Mouse (Mus musculus) monocyte, adult 2 months (primary cell): ENCODE results near the gene Fam189a1.

ENCODE experiments used
- DNase-seq, 2 experiments: peaks; one replicate each; pipeline ENCODE4 v3.0.0; 2022; ENCODE audit warnings: low spot score in 2 of 2, low read depth in 1 of 2

Fam189a1 gene

DNA sequence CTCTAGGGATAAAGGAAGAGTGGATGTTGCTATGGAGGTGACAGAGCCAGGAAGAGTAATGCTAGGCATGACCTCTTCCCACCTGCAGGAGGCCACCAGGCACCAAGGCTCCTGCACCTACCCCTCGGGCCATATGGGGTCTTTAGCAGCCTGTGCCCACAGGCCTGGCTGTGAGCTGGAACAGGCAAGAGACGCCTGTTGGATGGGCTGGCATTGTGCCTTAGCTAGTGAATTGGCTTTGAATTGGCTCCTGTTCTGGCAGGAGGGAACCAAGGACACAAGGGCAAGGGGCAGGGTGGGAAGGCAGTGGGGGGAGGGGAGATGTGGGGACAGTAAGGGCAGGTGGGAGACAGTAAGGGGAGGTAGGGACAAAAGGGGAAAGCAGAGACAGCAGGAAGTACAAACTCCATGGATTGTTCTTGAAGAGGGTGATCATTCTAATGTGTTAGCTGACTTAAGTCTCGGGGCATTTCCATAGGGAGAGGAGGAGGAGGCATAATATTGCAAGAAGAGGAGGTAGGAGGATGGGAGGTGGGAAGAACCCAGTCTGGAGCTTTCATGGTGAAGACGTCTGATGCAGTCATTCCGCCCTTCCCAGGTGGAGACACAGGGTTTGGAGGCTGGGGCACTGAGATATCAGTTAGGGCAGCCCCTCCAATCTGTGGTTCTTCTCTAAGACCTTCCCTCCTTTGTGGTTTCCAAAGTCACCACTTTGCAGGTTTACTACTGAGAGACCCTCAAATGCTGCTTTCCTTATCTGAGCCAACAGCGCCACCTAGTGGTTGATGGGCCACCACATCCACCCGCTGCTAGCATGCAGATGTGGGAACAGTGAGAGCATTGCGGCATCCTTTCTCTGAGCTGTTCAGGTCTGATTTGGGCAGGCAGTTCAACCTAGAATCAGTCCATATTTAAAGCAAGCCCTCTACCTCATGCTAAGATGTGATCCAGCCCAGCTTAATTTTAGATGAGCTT is 414.8 kb downstream of the Fam189a1 start:
- no peak for DNase-seq

DNA sequence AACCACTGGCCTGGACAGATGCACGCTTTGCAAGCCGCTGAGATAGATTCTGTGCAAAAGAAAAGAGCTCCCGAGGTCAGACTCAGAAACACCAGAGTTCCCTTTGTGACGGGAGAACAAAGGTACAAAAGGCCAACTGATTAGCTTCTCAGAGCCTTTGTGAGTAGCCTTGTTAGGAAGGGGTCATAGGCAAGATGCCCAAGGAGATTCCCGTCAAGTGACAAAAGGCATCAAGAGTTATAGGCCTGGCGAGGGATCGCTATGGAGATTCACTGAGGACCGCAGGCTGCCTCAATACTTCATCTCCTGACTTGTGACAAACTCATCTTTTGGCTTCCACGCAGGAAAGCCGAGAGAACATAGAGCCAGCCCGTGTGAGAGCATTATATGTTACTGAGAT is 417.2 kb downstream of the Fam189a1 start:
- no peak for DNase-seq

DNA sequence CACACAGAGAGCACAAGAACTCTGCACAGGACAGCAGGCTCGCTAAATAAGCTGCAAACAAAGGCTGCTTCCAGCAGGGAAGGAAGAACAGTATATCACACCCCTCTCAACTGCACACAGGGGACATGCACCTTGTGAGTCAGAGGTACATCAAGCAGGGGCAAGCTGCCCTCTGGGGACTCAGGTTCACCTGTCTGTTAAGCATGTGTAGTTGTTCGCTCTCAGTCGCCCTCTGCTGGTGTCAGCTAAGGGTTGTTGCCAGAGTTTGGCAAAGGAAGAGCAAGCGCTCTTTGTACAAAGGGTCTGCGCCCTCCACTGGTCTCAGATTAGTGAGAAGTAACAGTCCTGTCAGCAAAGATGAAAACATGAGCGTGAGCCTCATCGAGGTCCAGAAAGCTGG is 426.6 kb downstream of the Fam189a1 start:
- no peak for DNase-seq

DNA sequence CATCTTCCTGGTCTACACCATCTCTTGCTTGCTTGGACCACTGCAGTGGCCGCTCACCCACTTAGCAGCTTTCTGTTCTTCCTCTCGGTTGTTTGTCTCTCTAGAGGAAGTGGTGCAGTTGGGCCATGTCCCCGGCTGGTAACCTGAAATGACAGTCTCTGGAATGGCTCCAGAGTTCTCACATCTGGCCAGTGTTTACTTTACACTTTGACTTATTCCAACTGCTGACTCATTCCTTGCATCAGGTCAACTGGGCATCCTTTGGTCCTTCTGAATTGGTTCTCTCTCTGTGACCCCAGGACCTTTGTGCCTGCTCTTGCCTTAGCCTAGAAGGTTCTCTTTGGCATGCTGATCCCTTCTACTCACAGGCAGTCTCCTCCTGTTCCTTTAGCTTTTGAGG is 427.6 kb downstream of the Fam189a1 start:
- no peak for DNase-seq

DNA sequence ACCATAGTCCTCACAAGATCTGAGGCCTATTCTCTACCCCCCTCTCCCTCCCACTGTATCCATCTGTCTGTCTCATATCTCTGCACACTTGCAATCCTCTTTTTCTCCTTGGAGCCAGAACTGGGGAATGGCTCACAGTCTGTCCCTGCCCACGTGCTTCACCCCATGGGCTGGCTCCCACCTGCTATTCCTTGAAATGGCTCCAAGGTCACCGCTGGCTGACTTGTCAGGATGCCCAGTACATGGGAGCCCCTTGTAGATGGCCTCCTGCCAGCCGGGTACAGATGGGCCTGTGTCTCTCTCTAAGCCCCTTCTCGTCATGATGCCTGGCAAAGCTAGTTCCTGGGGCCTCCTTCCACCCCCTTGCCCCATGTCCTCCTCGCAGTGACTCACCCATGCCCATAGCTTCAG is 428.2 kb downstream of the Fam189a1 start:
- no peak for DNase-seq

DNA sequence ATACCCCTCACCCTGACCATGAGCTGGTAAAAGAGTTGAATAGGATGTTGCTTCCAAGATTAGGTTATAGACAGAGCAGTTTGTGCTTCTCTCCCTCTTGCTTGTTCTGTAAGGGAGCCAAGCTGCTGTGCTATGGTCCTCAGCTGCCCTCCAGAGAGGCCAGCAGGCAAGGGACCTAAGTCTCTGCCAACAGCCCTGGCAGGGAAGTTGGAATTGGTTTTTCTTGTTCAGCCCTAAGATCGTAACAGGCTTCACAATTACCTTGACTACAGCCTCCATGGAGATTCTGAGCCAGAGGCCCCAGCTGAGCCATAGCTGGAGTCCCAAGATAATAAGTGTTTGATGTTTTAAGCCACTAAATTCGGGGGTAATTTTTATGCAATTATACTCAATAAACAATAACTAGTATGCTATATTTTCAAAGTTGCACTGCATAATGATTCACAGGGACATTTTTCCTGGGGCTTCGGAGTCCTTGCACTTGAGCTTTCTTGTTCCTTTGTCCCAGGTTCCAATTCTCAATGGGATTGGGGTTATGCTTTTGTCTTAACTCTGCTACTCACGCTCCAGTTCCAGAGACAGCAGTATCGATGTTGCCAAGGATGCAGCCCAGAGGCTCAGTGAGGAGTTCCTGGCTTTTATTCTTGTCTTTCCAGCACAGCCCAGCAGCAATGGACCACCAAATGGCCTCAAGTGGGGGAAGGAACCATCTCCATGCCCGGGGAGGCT is 430.2 kb downstream of the Fam189a1 start:
- DNase-seq: no peak

DNA sequence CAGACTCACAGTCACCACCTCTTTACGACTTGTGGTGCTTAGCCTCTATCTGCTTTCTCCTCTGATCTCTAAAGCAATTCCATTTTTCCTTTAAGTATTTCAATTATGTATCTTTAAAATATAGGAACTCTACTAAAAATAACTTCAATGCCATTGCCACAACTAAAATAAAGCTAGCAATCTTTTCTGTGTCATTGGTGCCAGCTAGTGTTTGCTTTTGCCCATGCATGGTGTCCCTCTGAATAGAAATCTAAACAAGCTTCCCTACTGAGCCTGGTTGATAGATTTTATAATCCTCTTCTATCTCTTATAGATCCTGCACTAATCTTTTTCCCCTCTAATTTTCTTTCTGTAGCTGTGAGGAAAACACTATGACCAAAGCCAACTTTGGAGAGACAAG is 432.0 kb downstream of the Fam189a1 start:
- DNase-seq: no peak

DNA sequence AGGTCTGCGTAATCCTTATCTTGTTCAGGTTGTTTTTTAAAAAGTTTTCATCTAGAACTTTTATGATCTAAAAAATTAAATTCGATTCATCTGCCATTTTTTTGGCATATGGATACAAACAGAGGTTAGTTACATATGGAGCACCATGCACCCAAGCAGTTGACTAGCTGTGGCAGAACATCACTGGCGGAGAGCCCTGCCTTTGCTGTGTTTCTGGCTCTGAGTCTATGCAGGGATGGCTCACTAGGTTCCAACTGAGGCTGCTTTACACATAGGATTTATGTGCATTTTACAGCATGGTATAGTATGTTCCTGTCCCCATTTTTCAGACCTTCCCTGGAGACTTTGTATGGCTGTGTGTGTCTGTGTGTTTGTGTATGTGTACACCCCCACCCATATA is 433.1 kb downstream of the Fam189a1 start:
- no peak for DNase-seq

DNA sequence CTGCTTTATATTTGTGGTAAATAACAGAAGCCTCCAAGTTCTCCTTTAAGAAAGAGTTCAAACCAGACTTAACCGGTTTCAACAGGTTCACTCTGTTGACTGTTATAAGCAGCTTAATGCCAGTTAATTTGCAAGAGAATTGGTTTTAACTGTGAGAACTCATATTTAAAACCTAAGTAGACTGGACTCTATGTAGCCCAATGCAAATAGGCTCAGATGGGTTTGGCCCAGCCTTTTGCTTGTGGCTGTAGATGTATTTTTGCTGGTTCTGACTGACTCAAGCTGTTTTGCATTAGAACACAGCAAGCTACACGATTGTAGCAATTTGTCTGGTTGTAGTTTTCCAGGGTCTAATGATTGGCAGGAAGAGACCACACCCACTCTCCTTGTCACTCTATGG is 440.1 kb downstream of the Fam189a1 start:
- no peak for DNase-seq

DNA sequence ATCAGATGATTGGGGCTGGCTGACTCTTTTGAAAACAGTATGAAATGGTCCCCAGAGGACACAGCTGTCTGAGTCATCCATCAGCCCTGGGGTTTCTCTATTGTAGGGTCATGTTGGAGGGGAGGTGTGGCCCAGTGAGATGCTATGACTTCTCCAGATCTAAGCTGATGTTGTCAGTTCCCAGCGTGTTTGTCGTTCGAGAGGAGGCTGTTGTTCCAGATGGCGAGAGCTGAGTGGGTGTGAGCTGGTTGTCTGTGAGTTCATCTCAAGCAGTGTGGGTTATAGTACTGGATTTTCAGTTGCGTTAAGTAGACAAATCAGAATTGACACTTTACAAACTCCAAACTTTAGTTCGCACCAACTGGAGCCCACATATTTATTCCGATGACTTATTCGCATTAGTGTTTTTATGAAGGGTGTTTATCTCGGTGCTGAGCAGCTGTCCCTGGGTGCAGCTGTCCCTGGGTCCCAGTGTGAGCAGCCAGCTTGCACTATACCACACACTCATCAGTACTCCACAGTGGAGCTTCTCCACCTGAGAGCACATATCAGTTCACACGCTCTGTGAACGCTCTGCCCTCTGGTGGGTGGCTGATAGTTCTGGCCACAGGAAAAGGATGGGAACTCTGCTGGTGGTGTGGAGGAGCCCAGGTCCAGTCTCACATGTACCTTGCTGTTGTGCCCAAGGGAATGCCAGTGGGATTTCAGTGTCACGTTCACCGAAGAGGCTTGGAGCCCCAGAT is 446.7 kb downstream of the Fam189a1 start:
- DNase-seq: no peak

DNA sequence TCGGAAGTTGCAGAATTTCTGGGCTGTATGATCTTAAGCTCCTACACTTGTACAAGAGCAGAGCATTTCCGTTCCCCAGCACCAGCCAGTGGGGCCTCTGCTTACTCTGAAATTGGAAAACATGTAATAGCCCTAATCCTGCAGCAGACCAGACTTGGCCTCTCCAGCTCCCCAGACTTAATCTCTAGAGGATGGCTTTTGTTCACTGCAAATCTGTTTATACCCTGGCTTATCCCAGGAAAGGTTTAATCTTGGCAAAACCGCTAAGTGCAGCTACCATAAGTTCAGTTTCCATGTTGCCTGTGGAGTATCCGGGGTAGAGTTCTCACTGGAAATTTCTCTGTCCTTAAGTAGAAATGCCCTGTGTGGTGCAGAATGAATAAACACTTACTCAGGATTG is 448.2 kb downstream of the Fam189a1 start:
- no peak for DNase-seq
